Mouse (Mus musculus) macrophage (primary cell): ENCODE measurements around the gene Gm4869. TPM values are rescaled to one million over a fixed set of nuclear protein-coding genes. Genes with fewer than 3 reads are reported as not detected.

ENCODE experiments used
- H3K27ac ChIP-seq: fragments of 350-480 bp; formaldehyde crosslinking; 2 replicates; pipeline ENCODE4 v1.9.0; 2021
- H3K36me3 ChIP-seq: fragments of 350-480 bp; formaldehyde crosslinking; 2 replicates; pipeline ENCODE4 v1.9.0; 2021; ENCODE audit errors: inconsistent target
- H3K4me3 ChIP-seq: fragments of 350-480 bp; formaldehyde crosslinking; 2 replicates; pipeline ENCODE4 v1.9.0; 2021; ENCODE audit errors: inconsistent target
- H3K79me2 ChIP-seq: fragments of 350-480 bp; formaldehyde crosslinking; 2 replicates; pipeline ENCODE4 v1.9.0; 2021; ENCODE audit errors: inconsistent target
- WGBS: methylation state at CpG from one replicate; pipeline ENCODE4 v1.1.7; 2026; ENCODE audit warnings: inconsistent platforms; ENCODE audit not compliant: missing documents; 5-methylcytosine and 5-hydroxymethylcytosine counted together
- polyA plus RNA-seq: library from polyadenylated mRNA; stranded (reverse); fragments of 250-400 nt; gene quantifications from 3 replicates; pipeline ENCODE4 v1.2.4, GENCODE M21; 2018; ENCODE audit warnings: inconsistent platforms

Gm4869 gene
- polyA plus RNA-seq, 1 experiment from 2014 or later = not detected

DNA sequence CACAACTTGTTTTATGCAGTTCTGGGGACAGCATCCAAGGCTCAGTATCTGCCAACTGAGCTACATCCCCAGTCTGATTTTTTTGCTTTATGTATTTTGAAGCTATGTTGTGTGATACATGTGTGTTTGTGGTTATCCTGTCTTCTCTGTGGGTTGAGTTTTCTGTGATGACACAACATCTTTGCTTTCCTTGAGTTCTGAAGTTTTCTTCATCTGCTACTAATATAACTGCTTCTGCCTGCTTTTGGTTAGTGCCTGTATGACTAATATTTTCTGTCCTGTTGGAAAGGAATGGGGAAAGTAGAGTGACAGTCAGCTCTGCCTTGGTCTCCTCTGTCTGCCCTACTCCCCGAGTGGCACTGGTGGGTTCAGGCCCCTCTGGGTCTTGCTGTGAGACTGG lies 75.8 kb downstream of the Gm4869 start:
- Histone ChIP-seq H3K27ac (no peak overlapping the region), H3K36me3 (peaks cover 30% of the 10 kb centered on the region)
- 94% methylated on average over 1 of the region's 1 CpGs for WGBS

GRCm38 (mm10) chr5:140526754-140527153 lies 81.3 kb downstream of the Gm4869 start:
- H3K79me2 ChIP-seq = peaks cover 39% of the 10 kb centered on the region
- 96% methylated on average over 2 of the region's 2 CpGs for WGBS
- H3K27ac ChIP-seq = no peak overlapping the region
- H3K4me3 ChIP-seq = no peak overlapping the region
- peaks cover 40% of the 10 kb centered on the region for H3K36me3 ChIP-seq

More for the DNA sequence above, 75.8 kb downstream of the Gm4869 start:
- Histone ChIP-seq H3K4me3 (no peak overlapping the region), H3K79me2 (peaks cover 95% of the 10 kb centered on the region)

GRCm38 (mm10) chr5:140538111-140538683 lies 92.8 kb downstream of the Gm4869 start:
- Histone ChIP-seq H3K36me3 (no peaks in the 10 kb centered on the region), H3K79me2 (no peaks in the 10 kb centered on the region), H3K4me3 (no peak overlapping the region), H3K27ac (no peak overlapping the region)
- 93% methylated on average over 13 of the region's 13 CpGs for WGBS

DNA sequence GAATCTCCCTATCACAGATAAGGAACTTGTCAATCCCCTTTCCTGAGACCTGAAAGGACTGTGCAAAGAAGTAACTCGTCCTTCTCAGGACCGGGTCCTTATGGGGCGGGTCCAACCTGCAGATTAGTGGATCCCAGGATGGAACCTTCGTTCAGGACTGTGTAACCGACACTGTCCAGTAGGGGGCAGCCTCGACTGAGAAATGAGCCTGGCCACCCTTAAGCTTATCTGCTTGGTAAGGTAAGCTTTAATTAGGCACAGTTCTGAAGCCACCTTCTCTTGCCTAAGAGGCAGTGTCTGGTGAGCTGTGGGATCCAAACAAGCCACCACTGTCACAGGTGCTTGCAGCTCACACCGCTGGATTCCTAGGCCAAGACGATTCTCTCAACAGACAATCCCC lies 94.7 kb downstream of the Gm4869 start:
- 15% methylated on average over 8 of the region's 8 CpGs for WGBS
- H3K4me3 ChIP-seq = no peak overlapping the region
- no peaks in the 10 kb centered on the region for H3K79me2 ChIP-seq
- H3K27ac ChIP-seq = no peak overlapping the region
- no peaks in the 10 kb centered on the region for H3K36me3 ChIP-seq

DNA sequence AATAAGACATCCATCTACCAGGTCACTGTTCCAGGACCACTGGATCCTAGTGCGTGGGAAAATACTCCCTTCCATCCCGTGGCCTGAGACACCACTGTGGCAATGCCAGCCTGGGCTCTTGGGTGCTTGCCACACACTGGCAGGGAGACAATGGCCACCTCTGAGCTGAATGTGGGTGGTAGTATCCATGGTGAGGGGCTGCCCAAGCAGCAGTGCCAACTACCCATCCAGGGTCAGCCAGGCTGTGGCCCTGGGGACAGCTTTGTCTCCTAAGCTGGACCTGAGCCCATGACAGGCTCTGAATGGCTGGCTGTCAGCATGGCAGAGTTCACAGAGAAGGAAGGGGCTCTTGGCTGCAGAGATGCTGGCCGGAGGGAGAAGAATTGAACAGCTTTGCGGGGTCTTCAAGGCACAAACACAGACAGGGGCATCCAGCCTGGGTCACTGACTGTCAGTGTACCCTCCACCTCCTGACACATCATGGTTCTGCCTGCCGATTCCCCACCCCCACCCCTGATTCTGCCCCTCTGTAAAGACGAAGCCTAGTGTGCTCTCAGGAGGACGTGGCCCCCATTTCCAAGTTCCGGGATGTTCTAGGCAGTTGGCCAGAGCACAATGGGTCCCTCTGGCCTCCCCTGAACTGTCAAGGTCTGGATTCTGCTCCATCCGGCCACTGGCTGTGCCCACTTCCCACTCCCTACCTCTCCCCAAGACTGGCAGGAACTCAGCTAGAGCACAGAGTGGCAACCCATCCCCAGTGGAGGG lies 97.5 kb downstream of the Gm4869 start:
- no peaks in the 10 kb centered on the region for H3K79me2 ChIP-seq
- H3K27ac ChIP-seq = no peak overlapping the region
- WGBS = 89% methylated on average over 9 of the region's 9 CpGs
- H3K36me3 ChIP-seq = no peaks in the 10 kb centered on the region
- H3K4me3 ChIP-seq = no peak overlapping the region

Other genes with a start within 250 kb of the Gm4869 start
- 9.0 to 15.3 TPM (median 15.3 TPM) in 3 replicates for gene Mad1l1, start 124.1 kb upstream of the Gm4869 start, polyA plus RNA-seq
- gene Nudt1, start 124.0 kb upstream of the Gm4869 start, polyA plus RNA-seq = 4.4 to 8.5 TPM (median 5.7 TPM) in 3 replicates
- gene Mrm2, start 113.7 kb upstream of the Gm4869 start, polyA plus RNA-seq = 7.2 to 10.1 TPM (median 8.1 TPM) in 3 replicates
- gene Snx8, start 56.4 kb upstream of the Gm4869 start, polyA plus RNA-seq = 71.9 to 180 TPM (median 142 TPM) in 3 replicates
- 108 to 268 TPM (median 204 TPM) in 3 replicates for gene Eif3b, start 26.3 kb upstream of the Gm4869 start, polyA plus RNA-seq
- gene Chst12, start 59.9 kb downstream of the Gm4869 start, polyA plus RNA-seq = 34.3 to 56.4 TPM (median 38.4 TPM) in 3 replicates
- gene Grifin, start 119.4 kb downstream of the Gm4869 start, polyA plus RNA-seq = not detected in 3 replicates
- 33.7 to 75.9 TPM (median 52.2 TPM) in 3 replicates for gene Lfng, start 161.7 kb downstream of the Gm4869 start, polyA plus RNA-seq
- gene Ttyh3, start 203.4 kb downstream of the Gm4869 start, polyA plus RNA-seq = 40.4 to 80.7 TPM (median 48.0 TPM) in 3 replicates